10 mouse cellular contexts compared by ENCODE assay signal in genomic region chr7:125762883-125763830, GRCm38 (mm10). TPM values are rescaled to one million over a fixed set of nuclear protein-coding genes. Genes with fewer than 3 reads are reported as not detected.
DNase-seq lines count a peak whose midpoint lies in the region; ATAC-seq and TF ChIP-seq lines count a peak whose summit lies in the region.
"Had no signal": no experiment of that assay in that cellular context is flagged by ENCODE, and none has a peak within 500 bp of the region (broad histone marks: within the 10 kb centered on the region; RNA-seq: fewer than 3 reads in every experiment).

No protein-coding gene starts in this region.

- no peaks in the 10 kb centered on the region for H3K27me3 ChIP-seq in heart, embryonic 10.5 days (ENCODE audit: insufficient read depth, poor library complexity, severe bottlenecking)
- H3K27me3 ChIP-seq in lung, postnatal 0 days (replicated peaks; ENCODE audit: insufficient read depth, low read length), result no peaks in the 10 kb centered on the region
- H3K27me3 ChIP-seq in hindbrain, embryonic 16.5 days (replicated peaks; ENCODE audit: control insufficient read depth, insufficient read depth, low read length), result no peaks in the 10 kb centered on the region

- H3K4me3 ChIP-seq in heart, embryonic 10.5 days, result no peak overlapping the region
- no peak overlapping the region for H3K4me3 ChIP-seq in lung, postnatal 0 days (ENCODE audit: low read depth, low read length)
- H3K4me3 ChIP-seq in hindbrain, embryonic 16.5 days (ENCODE audit: low read length), result no peak overlapping the region

- no peak for DNase-seq in heart, embryonic 10.5 days (ENCODE audit: low spot score)
- DNase-seq in heart, postnatal 25 days (ENCODE audit: low spot score), result no peak
- no peak for DNase-seq in lung, postnatal 0 days (ENCODE audit: low spot score)
- no peak for DNase-seq in lung, postnatal 36 days
- peak; percentile 61 for DNase-seq in retina, postnatal 1 day
- DNase-seq in urinary bladder, postnatal 14 days (ENCODE audit: low spot score), result no peak
- DNase-seq: adrenal gland, postnatal 10 days; kidney, adult 9 months had no signal

- WGBS in heart, embryonic 10.5 days, result 80% methylated on average over 7 of the region's 7 CpGs
- WGBS in lung, postnatal 0 days, result 80% methylated on average over 7 of the region's 7 CpGs
- 38% methylated on average over 7 of the region's 7 CpGs for WGBS in hindbrain, embryonic 16.5 days

- no peak overlapping the region for H3K9ac ChIP-seq in lung, postnatal 0 days (replicated peaks; ENCODE audit: low read depth)
- peak overlapping the region; percentile 13 for H3K9ac ChIP-seq in hindbrain, embryonic 16.5 days (ENCODE audit: low read depth, low read length)

- no peak for ATAC-seq in lung, postnatal 0 days
- ATAC-seq in hindbrain, embryonic 16.5 days, result peak; percentile 69
- no peak for ATAC-seq in granulocyte monocyte progenitor cell, adult 5-6 weeks (replicated peaks; ENCODE audit: poor library complexity, severe bottlenecking)

- peaks cover 11% of the 10 kb centered on the region; the same call in 1 of the 2 replicates for H3K36me3 ChIP-seq in heart, embryonic 10.5 days
- H3K36me3 ChIP-seq in lung, postnatal 0 days (ENCODE audit: insufficient read depth, low read length), result no peaks in the 10 kb centered on the region
- H3K36me3 ChIP-seq in hindbrain, embryonic 16.5 days (ENCODE audit: control insufficient read depth, insufficient read depth, low read length), result peaks cover 2% of the 10 kb centered on the region; the same call in 1 of the 2 replicates

- peaks cover 70% of the 10 kb centered on the region for H3K4me1 ChIP-seq in heart, embryonic 10.5 days
- H3K4me1 ChIP-seq in lung, postnatal 0 days (ENCODE audit: insufficient read depth, low read depth, low read length), result peaks cover 4% of the 10 kb centered on the region; the same call in 1 of the 2 replicates
- H3K4me1 ChIP-seq in hindbrain, embryonic 16.5 days (ENCODE audit: control insufficient read depth, insufficient read depth, low read depth, low read length), result peaks cover 5% of the 10 kb centered on the region

- no peak overlapping the region for H3K4me2 ChIP-seq in lung, postnatal 0 days (replicated peaks; ENCODE audit: low read depth, low read length)
- no peak overlapping the region for H3K4me2 ChIP-seq in hindbrain, embryonic 16.5 days (ENCODE audit: low read length)

- TF ChIP-seq EP300 in lung, postnatal 0 days (IDR thresholded peaks at IDR 0.05), result no peak

- H3K9me3 ChIP-seq in heart, embryonic 10.5 days, result no peaks in the 10 kb centered on the region
- H3K9me3 ChIP-seq in lung, postnatal 0 days (ENCODE audit: low read length), result no peaks in the 10 kb centered on the region
- H3K9me3 ChIP-seq in hindbrain, embryonic 16.5 days (ENCODE audit: control insufficient read depth, low read length), result no peaks in the 10 kb centered on the region

- peak overlapping the region; percentile 87 for H3K27ac ChIP-seq in heart, embryonic 10.5 days
- peak overlapping the region; percentile 38; the same call in 1 of the 2 replicates for H3K27ac ChIP-seq in lung, postnatal 0 days (ENCODE audit: low read length)
- H3K27ac ChIP-seq in hindbrain, embryonic 16.5 days (ENCODE audit: low read depth, low read length), result no peak overlapping the region

- no peak for TF ChIP-seq CTCF in lung, postnatal 0 days (IDR thresholded peaks at IDR 0.05)

- intact Hi-C loops in heart, postnatal 25 days (cut with DNase I), result no loop called here

RNA-seq across cellular contexts. Expression of gene D430042O09Rik, which starts 55.5 kb away (rescaled TPM):
- 9.2 and 11.1 TPM in 2 replicates for polyA plus RNA-seq in heart, embryonic 10.5 days (2016; fragmentation: Nextera tagmentation; extraction: Ambion mirVana)
- total RNA-seq in heart, postnatal 25 days (2021), result 10 to 100 TPM; 11.2 to 13.5 TPM
- 5.3 and 5.8 TPM in 2 replicates for polyA plus RNA-seq in lung, postnatal 0 days (2015; fragmentation: Nextera tagmentation; extraction: Ambion mirVana)
- 5.0 and 6.5 TPM in 2 replicates for polyA plus RNA-seq in hindbrain, embryonic 16.5 days (2015; fragmentation: Nextera tagmentation; extraction: Ambion mirVana)
- total RNA-seq in granulocyte monocyte progenitor cell, adult 5-6 weeks (2014; fragmentation: Nextera tagmentation), result 11.9 and 21.9 TPM in 2 replicates
- 6.3 and 9.8 TPM in 2 replicates for total RNA-seq in granulocyte monocyte progenitor cell, adult 5-6 weeks (2017)

RNA-seq across cellular contexts. Expression of gene Gtf3c1, which starts 55.6 kb away (rescaled TPM):
- 36.2 and 43.6 TPM in 2 replicates for polyA plus RNA-seq in heart, embryonic 10.5 days (2016; fragmentation: Nextera tagmentation; extraction: Ambion mirVana)
- total RNA-seq in heart, postnatal 25 days (2021), result 10 to 100 TPM; 60.1 to 65.7 TPM
- 13.6 and 16.5 TPM in 2 replicates for polyA plus RNA-seq in lung, postnatal 0 days (2015; fragmentation: Nextera tagmentation; extraction: Ambion mirVana)
- polyA plus RNA-seq in hindbrain, embryonic 16.5 days (2015; fragmentation: Nextera tagmentation; extraction: Ambion mirVana), result 23.0 and 28.5 TPM in 2 replicates
- total RNA-seq in granulocyte monocyte progenitor cell, adult 5-6 weeks (2014; fragmentation: Nextera tagmentation), result 33.4 and 34.6 TPM in 2 replicates
- total RNA-seq in granulocyte monocyte progenitor cell, adult 5-6 weeks (2017), result 35.2 and 47.4 TPM in 2 replicates
